16 mouse cellular contexts compared by ENCODE assay signal in the genomic region with DNA sequence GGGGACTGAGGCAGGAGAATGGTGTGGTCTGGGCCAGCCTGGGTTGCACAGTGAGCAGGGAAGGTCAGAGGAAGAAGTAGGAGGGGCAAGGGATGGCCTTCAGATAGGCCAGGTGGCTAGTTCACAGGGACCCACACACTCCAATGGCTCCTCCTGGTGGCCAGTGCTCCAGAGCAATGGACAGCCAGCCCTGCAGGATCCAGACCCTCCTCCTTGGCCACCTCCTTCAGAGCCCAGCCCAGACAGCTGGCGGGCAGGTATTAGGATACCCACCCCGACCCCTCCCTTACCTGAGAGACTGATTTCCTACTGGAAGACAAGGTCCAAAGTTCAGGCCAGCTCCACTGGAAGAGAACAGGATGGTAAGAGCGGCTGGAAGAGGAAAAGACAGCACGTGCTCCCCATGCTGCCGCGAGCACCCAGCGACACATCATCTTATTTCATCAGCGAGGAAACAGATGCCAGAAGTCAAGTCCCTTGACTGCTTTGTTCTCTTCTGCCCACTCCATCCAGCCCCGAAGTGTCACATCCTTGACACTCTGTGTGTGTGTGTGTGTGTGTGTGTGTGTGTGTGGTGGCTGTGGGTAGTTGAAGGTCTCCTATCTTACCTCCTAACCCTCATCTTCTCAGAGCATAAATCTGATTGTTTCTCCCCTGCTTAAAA. TPM values are rescaled to one million over a fixed set of nuclear protein-coding genes. Genes with fewer than 3 reads are reported as not detected.
DNase-seq lines count a peak whose midpoint lies in the region; ATAC-seq and TF ChIP-seq lines count a peak whose summit lies in the region.
"Had no signal": no experiment of that assay in that cellular context is flagged by ENCODE, and none has a peak within 500 bp of the region (broad histone marks: within the 10 kb centered on the region; RNA-seq: fewer than 3 reads in every experiment).

No protein-coding gene starts in this region.

- peak; percentile 46 for TF ChIP-seq CTCF in liver, postnatal 0 days (IDR thresholded peaks at IDR 0.05; ENCODE audit: low read depth)
- TF ChIP-seq CTCF in small intestine, adult 2 months (IDR thresholded peaks at IDR 0.05; ENCODE audit: extremely low read depth, insufficient read length, insufficient replicate concordance, low read depth, low read length) = peak; percentile 50; the same call in 1 of the 2 replicates

- no peak overlapping the region for H3K9ac ChIP-seq in liver, postnatal 0 days (replicated peaks)
- no peak overlapping the region for H3K9ac ChIP-seq in intestine, embryonic 16.5 days (ENCODE audit: low read depth, low read length)
- H3K9ac ChIP-seq in forebrain, embryonic 13.5 days = no peak overlapping the region
- H3K9ac ChIP-seq: limb, embryonic 15.5 days; midbrain, embryonic 13.5 days had no signal

- TF ChIP-seq EP300 in liver, postnatal 0 days (IDR thresholded peaks at IDR 0.05; ENCODE audit: low read depth) = no peak

- H3K4me3 ChIP-seq in liver, postnatal 0 days (ENCODE audit: low read depth, low read length) = no peak overlapping the region
- H3K4me3 ChIP-seq in intestine, embryonic 16.5 days (ENCODE audit: low read length) = no peak overlapping the region
- H3K4me3 ChIP-seq in small intestine, adult 2 months (ENCODE audit: low read depth, low read length) = no peak overlapping the region
- H3K4me3 ChIP-seq in forebrain, embryonic 13.5 days = no peak overlapping the region
- H3K4me3 ChIP-seq: erythroblast, embryonic 14.5 days; limb, embryonic 15.5 days; midbrain, embryonic 13.5 days had no signal

- H3K27ac ChIP-seq in liver, postnatal 0 days (ENCODE audit: low read depth) = no peak overlapping the region
- H3K27ac ChIP-seq in intestine, embryonic 16.5 days (ENCODE audit: low read length) = peak overlapping the region; percentile 36
- H3K27ac ChIP-seq in small intestine, adult 2 months (ENCODE audit: insufficient read depth, low read depth, low read length) = peak overlapping the region; percentile 62
- no peak overlapping the region for H3K27ac ChIP-seq in forebrain, embryonic 13.5 days
- H3K27ac ChIP-seq: limb, embryonic 15.5 days; midbrain, embryonic 13.5 days had no signal

- no peaks in the 10 kb centered on the region for H3K9me3 ChIP-seq in liver, postnatal 0 days (ENCODE audit: low read length)
- peaks cover 4% of the 10 kb centered on the region; the same call in 1 of the 2 replicates for H3K9me3 ChIP-seq in intestine, embryonic 16.5 days (ENCODE audit: control insufficient read depth, low read length)
- H3K9me3 ChIP-seq in forebrain, embryonic 13.5 days (replicated peaks) = no peaks in the 10 kb centered on the region
- H3K9me3 ChIP-seq: limb, embryonic 15.5 days; midbrain, embryonic 13.5 days had no signal

- no peak overlapping the region for H3K4me2 ChIP-seq in liver, postnatal 0 days (ENCODE audit: low read depth, low read length)
- no peak overlapping the region for H3K4me2 ChIP-seq in intestine, embryonic 16.5 days (ENCODE audit: low read depth, low read length)
- H3K4me2 ChIP-seq in forebrain, embryonic 13.5 days = no peak overlapping the region
- H3K4me2 ChIP-seq: limb, embryonic 15.5 days; midbrain, embryonic 13.5 days had no signal

- no peaks in the 10 kb centered on the region for H3K36me3 ChIP-seq in liver, postnatal 0 days (replicated peaks; ENCODE audit: insufficient read depth, low read length)
- peaks cover 26% of the 10 kb centered on the region for H3K36me3 ChIP-seq in intestine, embryonic 16.5 days (ENCODE audit: control insufficient read depth, insufficient read depth, low read length)
- H3K36me3 ChIP-seq in small intestine, adult 2 months (ENCODE audit: control insufficient read depth, insufficient read depth, low read length) = peaks cover 37% of the 10 kb centered on the region
- H3K36me3 ChIP-seq in forebrain, embryonic 13.5 days (ENCODE audit: poor library complexity, severe bottlenecking) = peaks cover 5% of the 10 kb centered on the region; the same call in 1 of the 2 replicates

- H3K4me1 ChIP-seq in liver, postnatal 0 days (ENCODE audit: insufficient read depth) = peaks cover 11% of the 10 kb centered on the region
- H3K4me1 ChIP-seq in intestine, embryonic 16.5 days (ENCODE audit: control insufficient read depth, insufficient read depth, low read length) = peaks cover 30% of the 10 kb centered on the region
- H3K4me1 ChIP-seq in small intestine, adult 2 months (ENCODE audit: control insufficient read depth, insufficient read depth, insufficient read length, low read length) = peaks cover 19% of the 10 kb centered on the region
- H3K4me1 ChIP-seq in forebrain, embryonic 13.5 days = peaks cover 16% of the 10 kb centered on the region

- no peak for ATAC-seq in liver, postnatal 0 days
- peak; percentile 70 for ATAC-seq in intestine, embryonic 16.5 days
- ATAC-seq in forebrain, embryonic 13.5 days = no peak
- ATAC-seq: midbrain, embryonic 13.5 days; Patski had no signal

- WGBS in liver, postnatal 0 days (ENCODE audit: insufficient replicate concordance) = 70% methylated on average over 9 of the region's 9 CpGs
- 56% methylated on average over 9 of the region's 9 CpGs for WGBS in intestine, embryonic 16.5 days
- 14% methylated on average over 9 of the region's 9 CpGs for WGBS in small intestine, adult 2 months
- WGBS in forebrain, embryonic 13.5 days = 81% methylated on average over 9 of the region's 9 CpGs

- DNase-seq in embryo, embryonic 10 days (ENCODE audit: low spot score) = peak; percentile 23
- DNase-seq in embryo, embryonic 11 days = no peak
- DNase-seq in liver, postnatal 0 days = no peak
- no peak for DNase-seq in liver
- DNase-seq in layer of hippocampus, adult 8-10 months (ENCODE audit: low spot score in 2 of 2) = no peak
- DNase-seq: gastrocnemius, postnatal 10 days; heart, postnatal 36 days; thymus, postnatal 14 days had no signal

- H3K27me3 ChIP-seq in liver, postnatal 0 days (ENCODE audit: insufficient read depth, low read length) = peaks cover 21% of the 10 kb centered on the region
- H3K27me3 ChIP-seq in intestine, embryonic 16.5 days (replicated peaks; ENCODE audit: control insufficient read depth, insufficient read depth, low read length) = no peaks in the 10 kb centered on the region
- no peaks in the 10 kb centered on the region for H3K27me3 ChIP-seq in small intestine, adult 2 months (ENCODE audit: control insufficient read depth, insufficient read depth, low read length)
- peaks cover 40% of the 10 kb centered on the region for H3K27me3 ChIP-seq in forebrain, embryonic 13.5 days
- H3K27me3 ChIP-seq: limb, embryonic 15.5 days; Patski had no signal

- no peak for TF ChIP-seq POLR2A in small intestine, adult 2 months (IDR thresholded peaks at IDR 0.05; ENCODE audit: low read depth, low read length)

RNA-seq across cellular contexts. Expression of a gene that starts 10.2 kb away (rescaled TPM):
- 1.5 and 1.8 TPM in 2 replicates for polyA plus RNA-seq in liver, postnatal 0 days (2015; fragmentation: Nextera tagmentation; extraction: Ambion mirVana)
- 63.8 and 66.2 TPM in 2 replicates for polyA plus RNA-seq in intestine, embryonic 16.5 days (2015; fragmentation: Nextera tagmentation; extraction: Ambion mirVana)
- 55.3 and 108 TPM in 2 replicates for polyA plus RNA-seq in small intestine, adult 2 months (2012; rRNA removed)
- 11.1 and 13.9 TPM in 2 replicates for polyA plus RNA-seq in forebrain, embryonic 13.5 days (2015; fragmentation: Nextera tagmentation; extraction: Ambion mirVana)
- total RNA-seq in layer of hippocampus, adult 8-10 months (2022) = 1 to 10 TPM in 2 of 4 experiments, under 1 TPM in 2; 0.39 to 4.4 (median 1.9) TPM

RNA-seq across cellular contexts. Expression of a gene that starts 22.7 kb away (rescaled TPM):
- polyA plus RNA-seq in liver, postnatal 0 days (2015; fragmentation: Nextera tagmentation; extraction: Ambion mirVana) = 17.3 and 17.8 TPM in 2 replicates
- polyA plus RNA-seq in intestine, embryonic 16.5 days (2015; fragmentation: Nextera tagmentation; extraction: Ambion mirVana) = 31.7 and 36.4 TPM in 2 replicates
- 46.5 and 61.9 TPM in 2 replicates for polyA plus RNA-seq in small intestine, adult 2 months (2012; rRNA removed)
- polyA plus RNA-seq in forebrain, embryonic 13.5 days (2015; fragmentation: Nextera tagmentation; extraction: Ambion mirVana) = 0.17 TPM in 1 of 2 replicates, not detected in the other
- under 1 TPM; 0.47 to 0.87 (median 0.54) TPM for total RNA-seq in layer of hippocampus, adult 8-10 months (2022)
- total RNA-seq: neutrophil, adult 5-6 weeks had no signal

RNA-seq across cellular contexts. Expression of a gene that starts 27.9 kb away (rescaled TPM):
- 0.40 and 0.76 TPM in 2 replicates for polyA plus RNA-seq in liver, postnatal 0 days (2015; fragmentation: Nextera tagmentation; extraction: Ambion mirVana)
- 7.4 and 10.5 TPM in 2 replicates for polyA plus RNA-seq in intestine, embryonic 16.5 days (2015; fragmentation: Nextera tagmentation; extraction: Ambion mirVana)
- polyA plus RNA-seq in small intestine, adult 2 months (2012; rRNA removed) = 11.2 and 25.3 TPM in 2 replicates
- 0.08 and 0.13 TPM in 2 replicates for polyA plus RNA-seq in forebrain, embryonic 13.5 days (2015; fragmentation: Nextera tagmentation; extraction: Ambion mirVana)
- total RNA-seq in layer of hippocampus, adult 8-10 months (2022) = 1 to 10 TPM; 2.9 to 4.5 (median 3.8) TPM
- polyA plus RNA-seq: erythroblast, embryonic 14.5 days had no signal

RNA-seq across cellular contexts. Expression of a gene that starts 57.3 kb away (rescaled TPM):
- polyA plus RNA-seq in liver, postnatal 0 days (2015; fragmentation: Nextera tagmentation; extraction: Ambion mirVana) = 2.3 and 3.0 TPM in 2 replicates
- 6.2 and 6.3 TPM in 2 replicates for polyA plus RNA-seq in intestine, embryonic 16.5 days (2015; fragmentation: Nextera tagmentation; extraction: Ambion mirVana)
- 30.8 and 56.0 TPM in 2 replicates for polyA plus RNA-seq in small intestine, adult 2 months (2012; rRNA removed)
- polyA plus RNA-seq in forebrain, embryonic 13.5 days (2015; fragmentation: Nextera tagmentation; extraction: Ambion mirVana) = 16.7 and 17.1 TPM in 2 replicates
- total RNA-seq in layer of hippocampus, adult 8-10 months (2022) = 10 to 100 TPM; 59.2 to 67.9 (median 66.9) TPM

Comparison
In these comparisons a context has a peak if more than half of its experiments do, and no peak if none do; other contexts are left out.
1. H3K27ac ChIP-seq: peak in intestine, embryonic 16.5 days (single experiment) and small intestine, adult 2 months (single experiment); none in liver, postnatal 0 days (single experiment) and forebrain, embryonic 13.5 days (single experiment).
2. RNA of a gene that starts 22.7 kb away (polyA plus RNA-seq): 46.5 to 61.9 TPM in small intestine, adult 2 months, 31.7 to 36.4 TPM in intestine, embryonic 16.5 days and 17.3 to 17.8 TPM in liver, postnatal 0 days; 0.17 TPM in forebrain, embryonic 13.5 days; every median in the first group is over 10 times any median in the second.